Mouse (Mus musculus): ENCODE results near the gene Bcl3. TPM values are rescaled to one million over a fixed set of nuclear protein-coding genes. Genes with fewer than 3 reads are reported as not detected.

Gene Bcl3
- polyA plus RNA-seq (2017; shearing (Covaris generic)) = 100 to 1,000 TPM in 1 of 2 experiments, 10 to 100 TPM in 1; 88.9 to 130 TPM

GRCm38 (mm10) chr7:19822604-19823058, at the start of gene Bcl3:
Gene Bcl3 (minus strand): TSS chr7:19822770.

GRCm38 (mm10) chr7:19861199-19861598, 38.6 kb upstream of the Bcl3 start, which contains the start of gene Ceacam16:
Gene Ceacam16 (minus strand): TSS chr7:19861299.

GRCm38 (mm10) chr7:19851858-19852570, 29.4 kb upstream of the Bcl3 start, which contains the start of gene Gm19345:
Gene Gm19345 (plus strand): TSS chr7:19852003.

GRCm38 (mm10) chr7:19796697-19797588, 25.6 kb downstream of the Bcl3 start, which contains the start of gene Cblc:
Gene Cblc (minus strand): TSS chr7:19796809.

GRCm38 (mm10) chr7:19770984-19771391, 51.6 kb downstream of the Bcl3 start, which contains the start of gene Bcam:
Gene Bcam (minus strand): TSS chr7:19771016.

Other genes with a start within 250 kb of the Bcl3 start
- 1 to 10 TPM in 1 of 2 experiments, under 1 TPM in 1; 0.94 to 1.7 TPM for gene Zfp296, start 245.5 kb downstream of the Bcl3 start, polyA plus RNA-seq (2017; shearing (Covaris generic))
- 100 to 1,000 TPM; 111 to 136 TPM for gene Gemin7, start 245.2 kb downstream of the Bcl3 start, polyA plus RNA-seq (2017; shearing (Covaris generic))
- gene Clasrp, start 218.3 kb downstream of the Bcl3 start, polyA plus RNA-seq (2017; shearing (Covaris generic)) = 10 to 100 TPM; 59.6 to 76.8 TPM
- 100 to 1,000 TPM in 1 of 2 experiments, 10 to 100 TPM in 1; 95.9 to 105 TPM for gene Relb, start 193.3 kb downstream of the Bcl3 start, polyA plus RNA-seq (2017; shearing (Covaris generic))
- gene Clptm1, start 157.7 kb downstream of the Bcl3 start, polyA plus RNA-seq (2017; shearing (Covaris generic)) = 100 to 1,000 TPM; 150 to 152 TPM
- not detected for gene Apoc2, start 144.8 kb downstream of the Bcl3 start, polyA plus RNA-seq (2017; shearing (Covaris generic))
- gene Gm44805, start 141.3 kb downstream of the Bcl3 start, polyA plus RNA-seq (2017; shearing (Covaris generic)) = not detected
- gene Apoc4, start 141.3 kb downstream of the Bcl3 start, polyA plus RNA-seq (2017; shearing (Covaris generic)) = under 1 TPM in 1 of 2 experiments, not detected in 1; 0.07 TPM
- 1 to 10 TPM in 1 of 2 experiments, not detected in 1; 1.5 TPM for gene Apoc1, start 130.1 kb downstream of the Bcl3 start, polyA plus RNA-seq (2017; shearing (Covaris generic))
- gene Apoe, start 123.6 kb downstream of the Bcl3 start, polyA plus RNA-seq (2017; shearing (Covaris generic)) = 10 to 100 TPM; 10.9 to 46.1 TPM
- 10 to 100 TPM; 74.3 to 77.1 TPM for gene Tomm40, start 107.3 kb downstream of the Bcl3 start, polyA plus RNA-seq (2017; shearing (Covaris generic))
- under 1 TPM; 0.10 to 0.84 TPM for gene Nectin2, start 72.3 kb downstream of the Bcl3 start, polyA plus RNA-seq (2017; shearing (Covaris generic))
- 10 to 100 TPM in 1 of 2 experiments, 1 to 10 TPM in 1; 2.3 to 15.9 TPM for gene Bcam, start 51.8 kb downstream of the Bcl3 start, polyA plus RNA-seq (2017; shearing (Covaris generic))
- 1 to 10 TPM in 1 of 2 experiments, under 1 TPM in 1; 0.25 to 1.3 TPM for gene Cblc, start 26.0 kb downstream of the Bcl3 start, polyA plus RNA-seq (2017; shearing (Covaris generic))
- not detected for gene Gm19345, start 29.2 kb upstream of the Bcl3 start, polyA plus RNA-seq (2017; shearing (Covaris generic))
- gene Ceacam16, start 38.5 kb upstream of the Bcl3 start, polyA plus RNA-seq (2017; shearing (Covaris generic)) = under 1 TPM in 1 of 2 experiments, not detected in 1; 0.10 TPM
- under 1 TPM in 1 of 2 experiments, not detected in 1; 0.06 TPM for gene Ceacam19, start 65.2 kb upstream of the Bcl3 start, polyA plus RNA-seq (2017; shearing (Covaris generic))
- 10 to 100 TPM; 27.5 to 32.5 TPM for gene Pvr, start 98.4 kb upstream of the Bcl3 start, polyA plus RNA-seq (2017; shearing (Covaris generic))
- 10 to 100 TPM in 1 of 2 experiments, 1 to 10 TPM in 1; 8.9 to 26.5 TPM for gene Igsf23, start 128.0 kb upstream of the Bcl3 start, polyA plus RNA-seq (2017; shearing (Covaris generic))
- gene Ceacam20, start 142.6 kb upstream of the Bcl3 start, polyA plus RNA-seq (2017; shearing (Covaris generic)) = 1 to 10 TPM in 1 of 2 experiments, under 1 TPM in 1; 0.49 to 1.5 TPM
- gene Nlrp9b, start 168.7 kb upstream of the Bcl3 start, polyA plus RNA-seq (2017; shearing (Covaris generic)) = under 1 TPM; 0.16 to 0.34 TPM